Mouse (Mus musculus) spleen, postnatal 14 days (tissue): ENCODE measurements around the gene Hsd17b14.

Experiments
- DNase-seq, 2 experiments: peaks; one replicate each; pipeline ENCODE4 v3.0.0; 2021 to 2022; ENCODE audit warnings: low spot score in 2 of 2

Hsd17b14 gene

DNA sequence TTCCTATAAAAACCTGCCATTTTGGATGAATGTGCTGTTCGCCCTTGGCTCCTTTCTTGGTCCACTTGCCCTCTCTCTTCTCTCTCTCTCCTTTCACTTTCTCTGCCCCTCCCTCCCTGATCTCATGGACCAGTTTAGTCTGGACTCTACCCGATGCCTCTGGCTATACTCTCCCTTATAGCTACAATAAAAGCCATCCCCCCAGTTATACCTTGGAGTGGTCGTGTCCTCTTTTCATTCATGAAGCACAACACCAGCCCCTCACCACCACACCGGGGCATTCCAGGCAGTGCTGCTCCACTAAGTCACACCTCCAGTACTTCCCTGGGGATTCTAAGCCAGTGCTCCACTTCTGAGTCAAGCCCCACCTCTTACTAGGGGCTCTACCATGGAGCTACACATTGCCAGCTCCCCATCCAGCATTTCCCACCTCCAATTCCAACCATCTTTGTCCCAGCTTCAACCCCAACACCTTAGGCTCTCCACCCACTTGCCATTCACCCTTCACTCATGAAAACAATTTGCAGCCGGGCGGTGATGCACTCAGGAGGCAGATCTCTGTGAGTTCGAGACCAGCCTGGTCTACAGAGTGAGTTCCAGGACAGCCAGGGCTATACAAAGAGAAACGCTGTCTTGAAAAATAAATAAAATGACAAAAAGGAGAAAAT, 12.6 kb downstream of the Hsd17b14 start:
- no peak for DNase-seq

GRCm38 (mm10) chr7:45567780-45568516, 13.3 kb downstream of the Hsd17b14 start:
- DNase-seq: peak; percentile 78 to 80

GRCm38 (mm10) chr7:45568601-45569473, 14.1 kb downstream of the Hsd17b14 start:
- no peak for DNase-seq

- DNase-seq: peak; percentile 57 to 72
Measured at GRCm38 (mm10) chr7:45570103-45570741, 15.5 kb downstream of the Hsd17b14 start, which contains the start of gene Bcat2. Gene Bcat2, plus strand, starts transcription at chr7:45570153.

DNA sequence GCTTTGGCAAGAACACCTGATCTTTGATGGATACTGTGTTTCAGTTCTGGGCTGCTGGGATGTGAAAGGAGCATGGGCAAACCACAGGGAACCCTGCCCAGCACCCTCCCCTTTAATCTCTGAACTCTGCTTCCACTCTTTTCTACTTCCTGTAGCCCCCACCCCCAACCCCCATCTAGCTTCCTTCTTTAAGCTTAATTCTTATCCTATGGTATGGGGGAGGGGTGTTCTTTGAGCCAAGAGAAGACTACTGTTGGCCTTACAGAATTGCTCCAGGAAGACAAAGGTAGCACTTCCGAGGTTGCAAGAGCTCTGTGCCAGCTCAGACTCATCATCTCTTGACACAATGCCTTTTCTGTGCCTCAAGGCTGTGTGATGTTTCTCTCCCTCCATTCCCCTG, 17.3 kb downstream of the Hsd17b14 start:
- no peak for DNase-seq

DNA sequence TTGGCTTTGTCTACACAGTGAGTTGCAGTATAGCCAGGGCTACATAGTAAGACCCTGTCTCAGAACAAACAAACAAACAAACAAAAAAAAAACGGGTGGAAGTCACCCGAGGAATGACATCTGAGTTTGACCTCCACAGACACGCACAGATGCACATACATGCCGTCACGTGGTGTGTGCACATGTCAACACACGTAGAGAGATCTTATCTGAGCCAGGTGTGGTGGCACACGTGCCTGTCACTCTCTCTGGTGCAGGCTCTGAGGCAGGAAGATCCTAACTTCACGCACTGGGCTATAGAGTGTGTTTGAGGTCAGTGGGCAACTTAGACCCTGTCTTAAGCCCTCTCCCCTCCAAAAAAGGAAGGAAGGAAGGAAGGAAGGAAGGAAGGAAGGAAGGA, 19.3 kb downstream of the Hsd17b14 start:
- no peak for DNase-seq

DNA sequence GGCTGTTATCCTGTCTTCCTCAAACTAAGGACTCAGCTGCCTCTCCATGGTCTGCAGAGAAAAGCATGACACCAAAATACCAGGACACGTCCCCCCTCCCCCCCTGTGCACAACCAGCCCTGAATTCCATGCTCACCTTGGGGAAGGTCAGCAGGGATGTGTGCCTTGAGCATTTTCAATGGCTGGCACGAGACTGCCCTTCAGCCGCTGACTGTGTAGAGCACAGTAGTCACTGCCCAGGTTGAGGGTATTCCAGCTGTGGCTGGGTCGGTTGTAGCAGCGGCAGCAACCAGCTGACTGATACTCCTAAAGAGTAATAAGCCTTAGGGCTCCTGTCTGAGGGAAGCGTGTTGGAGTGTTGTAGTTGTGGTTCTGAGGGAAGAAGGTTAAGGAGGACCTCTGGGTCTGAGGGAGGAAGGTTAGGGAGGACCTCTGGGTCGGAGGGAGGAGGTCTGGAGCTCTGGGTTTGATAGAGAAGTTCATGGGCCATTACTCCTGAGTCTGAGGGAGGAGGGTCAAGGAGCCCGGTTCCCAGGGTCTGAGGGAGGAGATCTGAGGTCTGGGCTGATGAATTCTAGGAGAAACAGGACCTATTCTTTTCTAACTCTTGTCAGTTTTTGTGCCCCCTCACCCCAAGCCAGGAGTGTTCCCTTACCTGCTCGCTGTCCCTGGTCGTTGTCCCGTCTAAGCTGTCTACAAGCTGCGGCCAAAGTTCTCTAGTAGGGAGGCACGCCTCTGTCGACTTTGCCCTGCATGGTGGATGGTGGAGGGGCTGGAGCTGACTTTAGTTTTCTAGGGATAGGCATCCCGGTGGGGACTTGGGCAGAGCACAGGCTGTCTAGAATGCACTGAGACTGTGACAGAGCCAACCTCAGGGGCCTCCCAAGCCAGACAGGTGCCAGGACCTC, 20.0 kb downstream of the Hsd17b14 start:
- DNase-seq: no peak

- no peak for DNase-seq
Measured at GRCm38 (mm10) chr7:45585923-45586322, 31.2 kb downstream of the Hsd17b14 start.

DNA sequence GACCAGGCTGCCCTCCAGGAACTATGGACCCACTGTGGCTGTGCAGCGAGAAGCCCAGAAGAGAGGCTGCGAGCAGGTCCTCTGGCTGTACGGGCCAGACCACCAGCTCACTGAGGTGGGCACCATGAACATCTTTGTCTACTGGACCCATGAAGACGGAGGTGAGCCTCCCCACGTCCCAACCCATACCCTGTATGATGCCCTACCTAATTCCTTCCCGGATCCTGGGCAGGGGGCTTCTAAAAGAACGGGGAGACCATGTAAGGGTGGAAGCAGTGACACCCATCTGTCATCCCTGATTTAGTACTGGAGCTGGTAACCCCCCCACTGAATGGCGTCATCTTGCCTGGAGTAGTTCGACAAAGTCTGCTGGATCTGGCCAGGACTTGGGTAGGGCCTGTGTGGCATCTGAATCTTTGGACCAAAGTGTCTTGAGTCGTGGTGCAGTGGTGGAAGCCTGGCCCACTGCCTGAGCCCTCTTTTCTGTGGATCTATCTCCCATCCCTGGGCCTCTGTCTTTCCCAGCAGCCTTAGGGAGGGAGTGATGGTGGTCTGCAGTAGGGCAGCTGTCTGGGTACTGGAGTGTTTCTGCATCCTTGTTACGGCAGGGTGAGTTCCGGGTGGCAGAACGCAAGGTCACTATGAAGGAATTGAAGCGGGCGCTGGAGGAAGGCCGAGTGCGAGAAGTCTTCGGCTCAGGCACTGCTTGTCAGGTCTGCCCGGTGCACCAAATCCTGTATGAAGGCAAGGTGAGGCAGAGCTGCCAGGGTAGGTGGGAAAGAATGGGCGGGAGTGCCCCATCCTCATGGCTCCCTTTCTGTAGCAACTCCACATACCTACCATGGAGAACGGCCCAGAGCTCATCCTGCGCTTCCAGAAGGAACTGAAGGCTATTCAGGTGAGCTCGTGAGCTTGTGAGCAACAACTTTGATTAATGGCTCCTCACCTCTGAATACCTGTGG, 33.2 kb downstream of the Hsd17b14 start:
- no peak for DNase-seq

GRCm38 (mm10) chr7:45589173-45589572, 34.5 kb downstream of the Hsd17b14 start:
- peak; percentile 64 to 79 for DNase-seq

- DNase-seq: no peak
Measured at GRCm38 (mm10) chr7:45589898-45590297, 35.2 kb downstream of the Hsd17b14 start.

DNA sequence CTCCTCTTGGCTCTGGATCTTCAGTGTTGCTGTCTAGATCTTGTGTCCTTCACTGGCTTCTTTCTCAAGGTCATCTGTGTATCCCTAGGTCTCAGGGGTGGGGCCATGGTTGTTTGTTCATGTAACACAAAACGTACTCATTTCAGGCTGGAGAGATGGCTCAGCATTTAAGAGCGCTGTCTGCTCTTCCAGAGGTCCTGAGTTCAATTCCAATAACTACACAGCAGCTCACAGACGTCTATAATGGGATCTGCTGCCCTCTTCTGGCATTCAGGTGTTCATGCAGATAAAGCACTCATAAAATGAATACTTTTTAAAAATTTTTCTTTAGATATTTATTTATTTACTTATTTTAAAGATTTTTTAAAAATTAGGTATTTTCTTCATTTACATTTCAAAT, 36.2 kb downstream of the Hsd17b14 start:
- DNase-seq: no peak

- no peak for DNase-seq
Measured at GRCm38 (mm10) chr7:45591880-45592279, 37.2 kb downstream of the Hsd17b14 start.

GRCm38 (mm10) chr7:45593118-45593815, 38.6 kb downstream of the Hsd17b14 start:
- DNase-seq: peak; percentile 37 to 70

- no peak for DNase-seq
Measured at GRCm38 (mm10) chr7:45595176-45595575, 40.5 kb downstream of the Hsd17b14 start.

- DNase-seq: no peak
Measured at GRCm38 (mm10) chr7:45596107-45596506, 41.4 kb downstream of the Hsd17b14 start.

- no peak for DNase-seq
Measured at GRCm38 (mm10) chr7:45597013-45597412, 42.3 kb downstream of the Hsd17b14 start.

DNA sequence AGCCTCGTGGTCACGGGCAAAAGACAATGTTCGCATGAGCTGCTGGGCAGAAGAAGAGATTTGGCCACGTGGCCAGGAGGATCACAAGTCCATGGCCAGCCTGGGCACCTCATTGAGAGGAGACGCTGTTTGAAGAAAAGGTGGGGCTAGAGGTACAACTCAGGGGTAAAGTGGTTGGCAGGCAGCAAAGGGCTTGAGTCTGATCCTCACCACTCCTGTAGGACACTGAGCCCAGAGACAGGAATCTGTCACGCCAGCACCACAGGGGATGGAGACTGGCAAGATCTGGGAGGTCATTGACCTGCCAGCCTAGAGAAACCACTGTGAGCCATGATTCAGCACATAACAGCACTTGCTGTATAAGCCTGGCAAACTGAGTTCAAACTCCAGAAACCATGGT, 42.8 kb downstream of the Hsd17b14 start:
- DNase-seq: no peak
